Mouse (Mus musculus): ENCODE data around the gene Olfr805.

The Olfr805 gene

DNA sequence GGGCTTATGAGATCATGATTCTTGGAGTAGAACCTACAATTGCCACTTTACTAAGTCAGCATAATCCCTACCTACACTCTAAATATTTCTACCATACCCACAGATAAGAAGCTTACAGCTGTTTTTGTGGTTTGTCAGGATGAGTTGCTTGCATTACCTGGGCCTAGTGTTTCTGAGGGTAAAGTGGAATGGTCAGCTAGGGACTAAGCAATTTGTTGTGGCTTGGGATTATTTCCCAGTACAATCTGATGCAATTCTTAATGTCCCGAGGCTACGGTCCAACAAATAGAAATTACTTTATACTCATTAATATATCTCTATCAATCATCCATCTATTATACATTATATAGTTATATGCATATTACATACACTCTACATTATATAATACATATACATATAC lies at the start of gene Olfr805:
Olfr805 (minus strand) TSS at position 101 of the 400 bp plus-strand sequence.
- no peak for DNase-seq

DNA sequence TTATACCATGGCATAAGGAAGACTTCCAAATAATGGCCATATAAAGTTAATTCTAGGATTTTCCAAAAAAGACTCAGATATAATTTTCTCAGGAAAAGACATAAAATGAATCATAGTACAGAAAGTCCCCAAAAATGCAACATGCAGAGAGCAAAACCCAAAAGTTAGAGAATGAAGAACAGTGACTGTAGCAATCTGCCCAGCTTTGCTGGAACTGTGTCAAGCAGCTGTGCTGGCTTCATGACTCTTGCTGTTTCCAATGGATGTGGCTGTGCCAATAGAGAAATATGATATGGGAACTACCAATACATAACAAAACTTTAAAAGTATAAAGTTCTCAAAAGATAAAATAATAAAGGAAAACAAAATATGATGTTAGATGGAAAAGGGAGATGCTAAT lies 48.9 kb upstream of the Olfr805 start:
- DNase-seq: no peak

DNA sequence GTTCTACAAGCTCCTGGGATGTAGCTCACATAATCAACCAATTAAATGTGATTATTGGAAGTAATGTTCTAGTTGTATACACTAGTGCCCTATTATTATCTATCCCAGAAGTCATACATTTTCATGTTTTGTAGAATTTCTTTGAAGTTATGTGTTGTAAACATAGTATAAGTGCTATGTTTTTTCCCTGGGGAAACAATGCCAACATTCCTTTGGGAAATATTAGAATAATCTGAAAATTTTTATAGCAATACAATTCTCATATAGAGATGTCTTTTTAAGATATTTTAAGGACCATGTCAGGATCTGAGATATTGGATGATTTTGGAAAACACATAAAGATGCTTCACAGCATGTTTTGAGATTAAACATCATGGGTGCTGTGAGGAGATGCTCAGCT lies 45.2 kb upstream of the Olfr805 start, which contains the start of gene Olfr809:
Olfr809 (plus strand) TSS at position 301 of the 400 bp plus-strand sequence.
- DNase-seq: no peak

DNA sequence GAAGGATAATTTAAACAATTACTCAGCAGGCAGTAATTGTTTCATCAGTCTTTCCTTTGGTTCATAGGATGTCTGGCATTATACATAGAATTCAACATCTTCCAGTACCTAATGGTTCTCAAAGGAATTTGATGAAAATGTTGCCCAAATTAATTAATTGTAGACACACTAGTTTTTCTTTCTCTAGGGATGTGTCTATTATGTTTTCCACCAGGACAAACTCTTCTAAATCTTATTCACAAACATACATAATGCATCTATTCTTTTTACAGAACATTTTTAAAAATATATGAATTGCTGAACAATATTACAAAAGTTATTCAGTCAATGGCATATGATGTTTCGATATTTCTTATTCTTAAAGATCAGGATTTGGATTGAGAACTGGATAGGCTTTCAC lies 36.0 kb upstream of the Olfr805 start, which contains the start of gene Olfr808:
Olfr808 (plus strand) TSS at position 301 of the 400 bp plus-strand sequence.
- no peak for DNase-seq

DNA sequence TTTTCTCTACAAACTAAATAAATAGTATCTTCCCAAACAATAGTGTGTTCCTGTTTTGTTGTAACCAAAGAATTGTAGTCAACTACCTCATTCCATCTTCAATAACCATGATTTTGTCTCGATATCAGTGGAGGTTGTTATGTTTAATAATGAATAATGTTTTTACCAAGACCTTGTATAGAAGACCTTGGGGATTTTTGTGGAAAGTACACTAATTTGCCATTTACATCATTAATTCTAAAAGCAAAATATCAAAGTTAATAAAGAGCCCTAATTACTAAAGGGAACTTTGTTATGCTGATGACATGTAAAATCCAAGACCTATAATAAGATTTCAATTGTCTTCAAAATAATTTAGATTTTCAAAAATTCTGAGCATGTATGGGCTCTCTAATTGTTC lies 28.5 kb upstream of the Olfr805 start, which contains the start of gene Olfr807:
Olfr807 (minus strand) TSS at position 101 of the 400 bp plus-strand sequence.
- DNase-seq: no peak

DNA sequence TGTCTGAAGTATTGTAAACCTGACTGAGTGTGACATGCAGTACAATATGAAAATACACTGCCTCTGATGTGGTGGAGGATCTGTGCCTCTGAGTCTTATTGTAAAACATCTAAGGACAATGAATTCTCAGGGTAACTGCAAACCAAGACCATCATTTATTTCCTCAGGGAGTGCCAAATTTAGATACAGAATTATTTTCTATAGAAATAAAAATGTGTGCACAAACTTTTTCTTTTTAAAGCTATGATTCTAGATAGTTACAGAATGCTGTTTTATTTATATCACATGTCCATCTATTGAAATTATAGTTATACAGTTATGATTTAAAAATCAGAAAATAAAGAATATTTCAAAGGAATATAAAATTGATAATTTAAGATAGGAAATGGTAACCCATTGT lies 12.6 kb upstream of the Olfr805 start, which contains the start of gene Olfr806:
Olfr806 (minus strand) TSS at position 101 of the 400 bp plus-strand sequence.
- no peak for DNase-seq

DNA sequence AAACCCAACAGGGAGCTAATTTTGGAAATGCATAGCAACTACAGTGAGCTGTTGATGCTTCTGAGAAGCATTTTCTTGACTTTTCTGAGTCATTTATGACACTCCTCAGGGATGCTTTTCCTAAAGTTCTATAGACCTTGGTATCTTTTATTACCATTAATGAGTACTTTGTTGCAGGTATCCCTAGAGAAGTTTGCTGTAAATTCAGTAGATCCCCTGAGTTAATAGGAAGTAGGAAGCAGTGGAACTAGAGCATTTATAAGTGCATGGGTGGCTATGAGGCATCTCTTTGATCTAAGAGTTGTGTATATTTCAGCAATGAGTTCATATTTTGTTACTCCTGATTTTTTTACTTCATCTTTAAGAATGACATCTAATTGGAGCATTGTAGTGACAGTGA lies 26.3 kb downstream of the Olfr805 start, which contains the start of gene Olfr804:
Olfr804 (plus strand) TSS at position 301 of the 400 bp plus-strand sequence.
- no peak for DNase-seq

DNA sequence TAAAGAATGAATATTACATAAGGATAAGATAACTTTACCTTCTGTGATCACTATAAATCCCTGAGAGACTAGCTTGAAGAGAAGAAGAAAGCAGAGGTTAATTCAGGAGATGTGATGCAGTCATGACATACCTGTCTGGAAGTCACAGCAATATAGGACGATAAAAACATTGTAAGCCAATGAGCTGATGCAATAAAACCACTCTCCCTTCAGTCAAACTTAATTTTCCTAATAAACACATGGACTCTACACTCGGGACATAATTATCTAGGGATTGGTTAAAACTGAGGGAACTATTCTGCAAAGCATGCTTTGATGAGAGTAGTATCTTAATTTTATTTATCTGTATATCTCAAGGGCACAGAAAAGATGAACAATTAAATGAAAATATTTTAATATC lies 35.0 kb downstream of the Olfr805 start, which contains the start of gene Olfr803:
Olfr803 (minus strand) TSS at position 101 of the 400 bp plus-strand sequence.
- DNase-seq: no peak

DNA sequence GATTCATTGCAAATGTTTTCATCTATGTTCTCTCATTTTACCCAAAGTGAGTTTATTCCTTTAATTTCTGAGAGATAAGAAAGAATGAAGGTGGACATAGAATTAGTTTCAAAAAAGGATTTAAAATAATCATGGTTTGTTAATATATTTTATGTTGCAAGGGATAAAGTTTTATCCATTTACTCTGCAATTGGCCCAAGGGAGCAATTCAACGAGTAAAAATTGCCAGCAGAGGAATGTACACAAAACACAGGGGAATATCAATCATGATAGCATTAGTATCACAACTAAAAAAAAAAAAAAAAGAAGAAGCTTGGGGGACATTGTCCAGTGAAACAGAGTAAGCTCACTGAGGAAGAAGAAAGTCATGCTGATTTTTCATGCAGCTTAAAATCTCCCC lies 41.1 kb downstream of the Olfr805 start, which contains the start of gene Olfr802:
Olfr802 (minus strand) TSS at position 101 of the 400 bp plus-strand sequence.
- no peak for DNase-seq

DNA sequence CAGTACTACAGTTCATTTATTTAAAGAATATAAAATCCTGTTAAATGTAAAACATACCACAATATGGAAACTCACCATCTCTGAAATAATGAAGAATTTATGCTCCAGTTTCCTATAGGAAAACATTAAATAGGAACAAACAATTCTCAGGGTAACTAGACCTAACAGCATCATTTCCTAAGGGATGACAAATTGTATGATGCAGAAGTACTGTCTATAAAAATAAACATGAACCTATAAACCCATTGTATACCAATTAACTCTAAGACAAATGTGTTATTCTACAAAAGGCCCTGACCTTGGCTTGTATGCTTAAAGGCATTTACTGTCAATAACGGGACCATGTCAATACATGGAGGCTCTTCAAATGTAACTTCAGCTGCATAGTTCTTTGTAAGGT lies 55.4 kb downstream of the Olfr805 start, which contains the start of gene Olfr801:
Olfr801 (minus strand) TSS at position 101 of the 400 bp plus-strand sequence.
- DNase-seq: no peak

All from spleen, adult 18-20 months (tissue).